Mouse (Mus musculus) urinary bladder, postnatal 4 days (tissue): ENCODE measurements at regions not wholly inside any gene's neighbourhood (a gene's known extent, or its start where the extent isn't known, plus 50 kb on each side); places are given as distances from the start of the nearest gene placed in this dataset.
A peak's percentile ranks its signal among the peaks of the same experiment; 100 is the strongest.

Experiments
- DNase-seq, 2 experiments: peaks; one replicate each; pipeline ENCODE4 v3.0.0; 2021 to 2022; ENCODE audit warnings: low spot score in 2 of 2

GRCm38 (mm10) chr5:53329591-53329990 is 62.7 kb downstream of the Smim20 start:
- DNase-seq: no peak

DNA sequence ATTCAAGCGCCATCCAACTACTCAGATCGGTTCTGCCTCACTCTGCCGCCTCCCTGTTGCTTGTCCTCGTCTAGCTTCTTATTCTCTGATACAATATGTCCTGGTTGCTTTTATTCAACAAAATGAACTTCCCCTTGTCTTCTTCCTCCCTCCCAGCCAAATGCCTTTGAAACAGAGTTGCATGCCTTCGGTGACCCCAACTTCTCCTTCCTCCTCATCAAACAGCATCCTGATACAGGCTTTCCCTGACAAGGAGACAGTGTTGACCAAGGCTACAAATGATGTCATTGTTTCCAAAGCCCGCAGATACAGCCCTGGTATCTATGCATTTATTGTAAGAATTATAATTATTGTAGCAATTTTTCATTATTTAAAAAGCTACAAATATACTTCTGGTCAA is 69.8 kb downstream of the Smim20 start:
- DNase-seq: no peak

DNA sequence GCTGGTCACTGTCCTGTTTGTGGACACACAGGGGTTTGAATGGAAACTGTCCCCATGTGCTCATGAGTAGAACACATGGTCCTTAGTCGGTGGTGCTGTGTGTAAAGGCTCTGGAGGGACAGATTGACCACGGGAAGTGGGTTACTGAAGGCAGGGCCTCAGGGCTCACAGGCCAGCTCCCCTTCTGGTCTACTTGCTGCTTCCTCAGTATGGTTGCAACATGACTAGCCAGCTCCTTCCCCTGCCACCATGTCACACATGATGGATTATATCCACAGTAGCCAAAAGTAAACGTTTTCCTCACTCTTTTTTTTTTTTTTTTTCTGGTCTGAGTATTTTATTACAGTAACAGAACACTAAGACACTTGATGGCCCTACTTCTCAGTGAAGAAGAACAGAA is 70.9 kb downstream of the Smim20 start:
- DNase-seq: no peak

DNA sequence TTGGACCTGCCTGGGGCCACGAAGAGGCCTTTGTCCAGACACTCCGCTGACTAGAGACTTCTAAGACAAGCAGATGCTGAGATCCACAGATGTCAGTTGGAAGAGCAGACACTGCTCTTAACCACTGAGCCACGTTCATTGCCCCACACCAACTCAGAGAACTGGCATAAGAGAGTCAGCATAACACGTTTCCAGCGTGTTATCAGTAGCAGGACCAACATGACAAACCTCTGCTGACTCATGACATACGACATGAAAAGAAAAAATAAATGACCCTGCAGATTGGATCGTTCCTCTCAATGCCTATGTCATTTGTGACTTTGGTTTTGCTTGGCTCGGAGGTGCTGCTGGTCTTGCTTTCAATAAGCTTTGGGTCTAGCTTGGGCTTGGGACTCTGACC is 78.3 kb downstream of the Smim20 start:
- no peak for DNase-seq

DNA sequence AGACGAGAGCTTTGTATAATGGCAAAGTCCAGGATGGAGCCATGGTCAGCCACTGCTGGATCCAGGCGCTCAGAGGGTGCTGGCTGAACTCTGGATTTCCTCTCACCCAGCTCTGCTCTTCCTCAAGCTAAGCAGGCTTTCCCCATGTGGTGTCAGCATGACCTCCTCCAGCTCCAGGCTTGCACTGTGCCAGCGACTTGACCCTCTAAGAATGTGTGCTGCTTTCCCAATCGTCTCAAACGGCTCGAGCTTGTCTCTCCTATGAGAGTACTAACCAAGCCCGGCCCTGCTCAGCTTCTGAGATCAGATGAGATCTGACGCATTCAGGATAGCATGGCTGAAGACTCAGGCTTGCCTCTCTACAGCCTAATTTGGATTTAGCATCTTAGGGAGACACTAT is 79.1 kb downstream of the Smim20 start:
- DNase-seq: peak in 1 of 2 experiments; percentile 31

DNA sequence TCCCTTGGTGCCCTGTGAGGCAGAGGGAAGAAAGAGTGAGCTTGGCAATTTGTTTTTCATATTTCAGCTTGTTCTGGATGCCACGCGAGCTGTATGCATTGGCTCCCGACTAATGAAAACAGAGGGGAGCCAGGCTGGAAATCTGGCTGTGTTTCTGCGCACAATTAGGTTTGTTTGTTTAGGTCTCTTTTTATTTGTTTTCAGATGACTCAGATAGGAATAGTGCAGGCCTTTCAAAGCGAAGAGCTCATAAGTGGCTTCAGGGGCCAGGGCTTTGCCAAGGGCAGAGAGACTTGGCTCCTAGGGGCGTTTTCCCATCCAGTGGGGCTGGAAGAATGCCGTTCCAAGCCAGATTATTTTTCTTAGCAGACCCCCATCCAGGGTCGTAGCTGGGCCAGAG is 79.9 kb downstream of the Smim20 start:
- no peak for DNase-seq

DNA sequence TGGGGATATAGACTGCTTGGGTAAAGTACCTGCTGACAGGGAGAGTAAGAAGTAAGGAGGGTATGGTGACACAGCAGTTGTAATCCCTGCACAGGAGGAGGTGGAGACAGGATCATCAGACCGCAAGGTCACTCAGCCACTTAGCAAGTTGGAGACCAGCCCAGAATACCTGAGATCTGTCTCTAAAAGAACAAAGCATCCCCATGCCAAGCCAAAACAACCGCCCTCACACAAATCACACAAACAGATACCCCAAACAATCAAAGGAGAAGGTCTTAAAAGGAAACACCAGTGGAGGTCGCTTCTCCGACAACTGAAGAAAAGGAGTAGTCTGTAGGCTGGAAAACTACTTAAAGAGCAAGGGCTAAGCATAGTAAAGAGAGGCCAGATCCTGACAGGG is 86.0 kb downstream of the Smim20 start:
- DNase-seq: no peak

- no peak for DNase-seq
These were observed 87.4 kb downstream of the Smim20 start for GRCm38 (mm10) chr5:53354296-53354695.

DNA sequence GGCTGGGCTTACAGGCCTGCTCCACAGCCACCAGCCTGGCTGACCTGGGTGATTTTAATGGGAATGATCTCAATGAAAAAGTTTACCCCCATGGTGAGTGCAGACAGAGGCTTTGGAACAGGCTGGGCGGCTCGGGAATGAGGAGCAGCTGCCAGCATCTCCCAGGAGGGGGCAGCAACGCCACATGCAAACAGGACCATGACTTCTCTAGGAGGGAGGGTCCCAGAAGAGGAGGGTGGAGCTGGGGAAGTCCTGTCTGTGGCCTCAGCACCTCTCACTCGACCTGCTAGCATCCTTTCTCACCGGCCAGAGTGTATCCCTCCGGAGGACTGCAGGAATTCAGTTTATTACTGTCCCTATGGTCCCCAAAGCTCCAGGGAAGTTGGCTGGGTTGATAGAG is 88.2 kb downstream of the Smim20 start:
- peak; percentile 76 to 87 for DNase-seq

DNA sequence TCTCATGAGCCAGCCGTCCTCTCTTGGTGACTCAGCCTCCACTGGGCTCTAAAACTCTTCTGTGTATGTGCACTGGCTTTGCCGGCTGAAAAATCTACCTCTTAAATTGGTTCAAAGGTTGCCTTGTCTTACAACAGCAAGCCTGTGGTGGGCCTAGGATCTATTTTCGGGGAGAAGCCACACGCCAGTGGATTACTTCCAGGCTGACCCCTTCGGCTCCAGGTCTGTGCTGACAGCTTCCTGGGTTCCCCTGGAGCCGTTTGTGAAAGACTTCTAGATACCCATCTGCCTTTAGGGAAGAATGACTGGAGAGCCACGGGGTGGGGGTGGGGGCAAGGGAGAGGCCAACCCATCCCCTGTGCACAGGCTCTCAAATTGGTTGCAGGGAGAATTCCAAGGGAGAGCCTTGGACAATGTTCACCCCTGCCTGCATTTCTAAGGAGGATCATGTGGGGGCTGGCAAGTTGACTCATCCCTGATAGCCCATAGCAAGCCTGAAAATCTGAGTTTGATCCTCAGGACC is 90.3 kb downstream of the Smim20 start:
- no peak for DNase-seq

DNA sequence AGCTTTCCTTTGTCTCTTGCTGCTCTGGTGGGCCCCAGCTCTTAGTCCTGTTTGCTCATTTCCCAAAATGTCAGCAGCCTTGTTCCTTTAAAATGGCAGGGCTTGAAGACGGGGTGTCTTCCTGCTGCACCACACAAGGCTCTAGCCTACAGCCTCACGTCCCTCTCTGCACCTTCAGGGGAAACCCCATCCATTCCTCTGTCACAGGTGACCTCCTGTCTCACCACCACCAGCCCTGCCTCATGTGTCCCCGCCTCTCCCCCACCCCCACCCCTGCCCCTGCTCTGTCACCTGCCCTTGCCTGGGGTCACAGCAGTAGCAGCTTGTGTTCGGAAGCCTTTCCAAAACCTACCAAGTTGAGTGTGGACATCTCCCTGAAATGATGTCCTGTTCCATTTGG is 91.3 kb downstream of the Smim20 start:
- DNase-seq: no peak

- DNase-seq: no peak
These were observed 93.0 kb downstream of the Smim20 start for GRCm38 (mm10) chr5:53359887-53360286.

DNA sequence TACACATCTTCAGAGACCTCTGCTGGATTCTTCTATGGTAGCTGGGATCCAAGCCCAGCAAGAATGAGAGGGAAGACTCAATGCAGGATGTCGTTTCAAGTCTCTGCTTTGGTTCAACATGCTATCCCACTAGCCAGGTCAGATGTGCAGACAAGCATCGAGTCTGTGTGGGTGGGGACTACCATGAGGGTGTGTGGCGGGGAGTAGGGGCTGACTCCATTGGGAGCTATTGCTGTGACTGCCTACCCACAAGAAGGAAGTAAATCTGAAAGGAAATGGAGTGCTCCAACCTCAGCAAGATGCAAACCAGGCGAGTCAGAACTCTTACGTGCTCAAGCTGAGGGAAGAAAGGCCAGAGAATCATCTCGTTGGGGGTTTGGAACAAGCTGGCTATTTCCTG is 94.4 kb downstream of the Smim20 start:
- DNase-seq: no peak

GRCm38 (mm10) chr5:53363898-53364297 is 97.0 kb downstream of the Smim20 start:
- DNase-seq: no peak

DNA sequence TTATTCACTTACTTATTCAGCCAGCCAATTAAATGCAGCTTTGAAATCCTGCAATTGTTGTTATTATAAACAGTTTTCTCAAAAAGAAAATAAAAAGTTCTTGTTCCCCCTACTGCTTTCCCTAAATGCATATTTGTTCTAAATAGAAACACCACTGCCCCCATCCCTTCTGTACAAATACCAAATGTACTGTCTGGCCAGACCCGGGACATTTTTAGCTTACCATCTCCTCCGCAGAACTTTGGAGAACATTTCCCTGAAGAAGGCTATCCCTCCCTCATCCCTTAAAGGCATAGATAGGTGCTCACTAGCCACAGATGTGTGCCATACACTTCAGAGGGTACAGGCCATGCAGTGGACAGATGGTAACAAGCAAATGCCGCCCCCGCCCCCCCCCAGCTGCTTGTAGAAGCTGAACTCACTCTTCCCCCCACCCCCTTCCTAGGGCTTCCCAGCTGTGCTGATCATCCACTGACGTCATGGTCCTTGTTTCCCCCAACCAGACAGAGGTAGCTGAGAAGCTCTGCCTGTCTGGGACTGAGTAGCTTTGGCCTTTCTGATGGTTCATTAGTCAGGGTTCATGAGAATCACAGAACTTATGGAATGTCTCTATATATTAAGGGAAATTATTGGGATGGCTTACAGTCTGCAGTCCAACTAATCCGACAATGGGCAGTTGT is 98.9 kb upstream of the Rbpj start:
- DNase-seq: no peak

- no peak for DNase-seq
These were observed 95.7 kb upstream of the Rbpj start for GRCm38 (mm10) chr5:53370272-53370671.

GRCm38 (mm10) chr5:53371638-53372037 is 94.3 kb upstream of the Rbpj start:
- peak; percentile 65 to 71 for DNase-seq

- DNase-seq: no peak
These were observed 92.6 kb upstream of the Rbpj start for GRCm38 (mm10) chr5:53373315-53373714.

DNA sequence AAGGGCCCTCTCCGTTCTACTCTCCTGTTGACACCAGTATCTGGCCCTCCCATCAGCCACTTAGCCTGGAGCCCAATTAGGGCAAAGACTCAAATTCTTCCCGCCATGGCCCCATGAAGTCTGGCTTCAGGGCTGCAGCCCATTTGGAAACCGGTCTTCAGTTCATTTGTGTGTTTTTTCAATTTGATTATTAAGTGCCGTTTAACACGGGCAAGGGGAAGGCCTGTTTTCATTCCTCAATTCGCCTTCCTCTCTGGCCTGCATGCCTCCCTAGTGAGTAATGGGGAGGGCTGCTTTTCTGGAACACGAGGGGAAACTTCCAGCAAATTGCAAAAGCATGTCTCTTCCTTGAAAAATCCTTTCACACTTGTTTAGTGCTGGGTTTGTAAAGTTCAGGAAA is 89.1 kb upstream of the Rbpj start:
- DNase-seq: no peak

DNA sequence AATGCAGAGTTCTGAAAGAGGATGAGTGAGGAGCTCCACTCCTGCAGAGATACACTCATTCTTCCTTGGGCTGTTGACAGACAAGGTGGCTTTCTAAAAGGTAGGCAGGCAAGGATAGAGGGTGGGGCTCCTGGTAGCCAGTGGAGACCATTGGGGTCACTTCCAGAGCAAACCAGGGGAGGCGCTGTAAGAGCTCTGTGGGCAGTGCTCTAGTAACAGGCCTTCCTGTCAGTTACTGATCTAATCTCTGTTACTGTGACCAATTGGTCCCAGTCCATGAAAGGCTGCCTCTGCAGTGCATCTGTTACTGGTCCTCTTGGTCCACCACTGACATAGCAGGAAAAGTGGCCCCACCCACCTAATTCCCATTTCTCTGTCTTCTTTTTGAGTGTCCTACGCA is 88.3 kb upstream of the Rbpj start:
- no peak for DNase-seq

DNA sequence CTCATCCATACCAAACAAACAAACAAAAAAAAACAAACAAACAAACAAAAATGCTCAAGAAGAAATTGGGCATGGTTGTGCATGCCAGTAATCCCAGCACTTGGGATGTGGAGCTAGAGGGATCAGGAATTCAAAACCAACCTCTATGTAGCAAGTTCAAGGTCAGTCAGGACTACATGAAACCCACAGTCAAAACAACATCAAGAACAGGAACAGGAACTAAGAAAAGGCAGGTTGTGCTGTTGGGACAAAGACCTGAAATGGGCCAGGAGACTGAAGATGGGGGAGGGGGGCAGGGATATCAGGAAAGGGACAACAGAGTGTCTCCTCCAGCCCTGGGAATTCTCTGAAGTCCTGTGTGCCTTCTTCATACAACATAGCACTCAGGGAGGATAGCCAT is 87.8 kb upstream of the Rbpj start:
- no peak for DNase-seq

GRCm38 (mm10) chr5:53378599-53378998 is 87.4 kb upstream of the Rbpj start:
- DNase-seq: no peak

DNA sequence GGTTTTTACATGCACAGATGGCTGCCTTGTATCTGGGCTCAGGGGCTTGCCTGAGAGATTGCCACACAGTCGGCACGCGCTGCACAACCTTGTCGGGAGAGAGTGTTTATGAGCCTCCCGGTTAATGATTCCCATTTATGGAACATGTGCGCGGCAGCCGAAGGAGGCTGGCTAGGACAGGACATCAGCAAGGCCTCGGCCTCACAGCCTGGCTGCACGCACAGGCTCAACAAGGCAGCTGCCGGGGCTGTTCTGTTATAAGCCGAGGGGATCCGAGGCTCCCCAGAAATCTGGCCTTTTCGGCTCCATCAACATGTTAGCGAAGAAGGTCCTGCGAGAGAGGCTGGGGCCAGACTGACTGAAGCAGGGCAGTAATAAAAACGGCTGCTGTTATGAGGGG is 86.3 kb upstream of the Rbpj start:
- peak in 1 of 2 experiments; percentile 39 for DNase-seq

DNA sequence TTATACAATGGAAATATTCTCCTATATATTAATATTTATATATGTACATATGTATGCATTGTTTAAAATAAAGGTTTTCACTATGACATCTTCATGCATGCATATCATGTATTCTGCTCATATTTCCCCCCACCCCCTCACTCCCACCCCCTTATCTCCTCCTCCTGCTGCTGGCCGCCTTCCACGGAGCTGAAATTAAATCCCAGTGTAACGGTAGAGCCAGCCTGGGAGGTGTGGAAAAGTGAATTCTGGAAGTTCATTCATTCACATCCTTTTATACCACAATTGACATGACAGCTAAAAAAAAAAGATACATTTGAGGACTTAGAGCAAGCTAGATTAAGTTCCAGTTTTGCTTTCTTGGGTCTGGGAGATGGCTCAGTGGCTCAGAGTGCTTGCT is 85.7 kb upstream of the Rbpj start:
- DNase-seq: no peak
